Mouse (Mus musculus): ENCODE measurements around the gene Olfr654.

DNA sequence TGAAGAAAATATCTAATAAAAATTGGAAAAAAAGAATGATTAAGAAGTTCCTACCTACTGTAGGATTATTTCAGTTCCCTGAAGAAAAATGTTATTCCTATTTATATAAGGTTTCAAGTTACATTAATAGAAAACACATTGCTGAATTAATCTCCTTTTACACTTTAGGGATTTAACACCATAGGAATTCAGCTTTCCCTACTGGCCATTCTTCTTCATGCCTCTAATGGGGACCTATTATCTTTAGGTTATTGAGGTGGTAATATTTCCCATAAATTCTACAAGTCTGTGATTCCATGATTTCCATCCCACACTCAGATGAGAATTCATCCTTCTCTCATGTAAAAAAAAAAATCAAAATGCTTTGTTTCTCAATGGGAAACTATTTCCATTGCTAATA lies 37.7 kb downstream of the Olfr654 start, which contains the start of gene Olfr657:
- TF ChIP-seq CTCF (IDR thresholded peaks at IDR 0.05; ENCODE audit: borderline replicate concordance, insufficient read depth, low read depth, low read length): no peak
- TF ChIP-seq POLR2A (IDR thresholded peaks at IDR 0.05; ENCODE audit: borderline replicate concordance, insufficient read depth, low read length): no peak
